Mouse (Mus musculus): Measurements from ENCODE around the gene Clec3b. TPM values are rescaled to one million over a fixed set of nuclear protein-coding genes. Genes with fewer than 3 reads are reported as not detected.

Gene Clec3b
- polyA plus RNA-seq, 1 experiment from 2014 or later: 0.17 TPM

DNA sequence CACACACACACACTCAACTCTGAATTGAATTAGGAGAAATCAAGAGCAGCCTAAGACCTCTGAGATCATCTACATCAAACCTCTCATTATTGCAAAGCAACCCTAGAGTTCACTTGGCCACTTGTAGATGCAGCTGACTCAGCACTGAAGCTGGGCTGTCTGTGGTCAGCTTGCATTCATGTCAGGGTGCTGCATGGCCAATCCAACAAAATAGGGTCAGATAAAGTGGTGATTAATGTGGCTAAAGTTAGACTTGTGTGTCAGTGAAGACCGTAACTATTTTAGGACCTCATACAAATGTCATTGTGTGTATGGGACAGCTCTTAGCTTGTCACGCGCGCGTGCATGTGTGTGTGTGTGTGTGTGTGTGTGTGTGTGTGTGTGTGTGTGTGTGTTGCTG is 36.8 kb downstream of the Clec3b start:
- no peak overlapping the region for H3K4me3 ChIP-seq
- H3K4me1 ChIP-seq: no peaks in the 10 kb centered on the region
- H3K27me3 ChIP-seq: no peaks in the 10 kb centered on the region
- no peaks in the 10 kb centered on the region for H3K36me3 ChIP-seq (ENCODE audit: poor library complexity, severe bottlenecking)
- H3K9me3 ChIP-seq (replicated peaks): no peaks in the 10 kb centered on the region
- no peak for ATAC-seq
- H3K27ac ChIP-seq: no peak overlapping the region
- H3K9ac ChIP-seq: no peak overlapping the region
- no peak overlapping the region for H3K4me2 ChIP-seq
- WGBS: 98% methylated on average over 5 of the region's 5 CpGs

DNA sequence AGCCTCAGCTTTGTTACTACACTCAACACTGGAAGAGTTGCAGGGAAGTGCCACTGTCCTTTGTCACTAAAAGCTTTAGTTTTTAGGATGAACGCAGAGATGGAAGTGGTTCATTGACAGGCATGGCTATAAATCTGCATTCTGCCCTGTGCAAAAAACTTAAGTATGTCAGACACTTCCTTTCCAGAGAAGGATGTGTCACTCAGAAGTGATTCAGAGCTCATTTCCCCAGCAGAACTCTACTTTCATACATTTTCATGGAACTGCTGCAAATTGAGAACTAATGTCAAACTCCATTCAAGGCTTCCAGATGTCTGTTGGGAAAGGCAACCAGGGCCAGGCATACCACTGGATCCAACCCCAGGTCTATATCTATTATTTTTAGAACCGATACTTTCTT is 37.5 kb downstream of the Clec3b start:
- Histone ChIP-seq H3K27ac (no peak overlapping the region), H3K9ac (no peak overlapping the region), H3K4me1 (no peaks in the 10 kb centered on the region), H3K36me3 (ENCODE audit: poor library complexity, severe bottlenecking) (no peaks in the 10 kb centered on the region), H3K4me3 (no peak overlapping the region), H3K9me3 (replicated peaks) (no peaks in the 10 kb centered on the region), H3K4me2 (no peak overlapping the region), H3K27me3 (no peaks in the 10 kb centered on the region)
- ATAC-seq: no peak
- 91% methylated on average over 2 of the region's 2 CpGs for WGBS

DNA sequence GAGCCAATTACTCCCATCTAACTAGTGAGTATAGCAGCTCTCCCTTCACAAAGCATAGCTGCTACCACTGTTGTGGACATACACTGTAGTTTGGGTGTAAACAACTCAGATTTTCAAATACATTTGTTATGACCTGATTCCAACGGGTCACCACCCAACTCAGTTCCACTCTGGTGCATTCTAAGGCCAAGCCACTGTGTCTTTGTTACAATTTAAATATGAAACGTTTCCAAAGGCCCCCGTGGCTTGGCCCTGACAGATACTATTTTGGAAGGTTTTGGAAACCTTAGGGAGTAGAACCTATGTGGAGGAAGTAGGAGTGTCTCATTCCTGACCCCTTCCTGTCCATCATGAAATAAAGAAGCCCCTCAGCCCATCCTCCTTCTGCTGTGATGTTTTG is 49.4 kb downstream of the Clec3b start:
- H3K36me3 ChIP-seq (ENCODE audit: poor library complexity, severe bottlenecking): no peaks in the 10 kb centered on the region
- H3K27ac ChIP-seq: no peak overlapping the region
- H3K4me1 ChIP-seq: no peaks in the 10 kb centered on the region
- no peak for ATAC-seq
- no peaks in the 10 kb centered on the region for H3K9me3 ChIP-seq (replicated peaks)
- no peaks in the 10 kb centered on the region for H3K27me3 ChIP-seq
- 77% methylated on average over 3 of the region's 3 CpGs for whole genome bisulfite sequencing
- H3K9ac ChIP-seq: no peak overlapping the region
- no peak overlapping the region for H3K4me2 ChIP-seq
- no peak overlapping the region for H3K4me3 ChIP-seq

DNA sequence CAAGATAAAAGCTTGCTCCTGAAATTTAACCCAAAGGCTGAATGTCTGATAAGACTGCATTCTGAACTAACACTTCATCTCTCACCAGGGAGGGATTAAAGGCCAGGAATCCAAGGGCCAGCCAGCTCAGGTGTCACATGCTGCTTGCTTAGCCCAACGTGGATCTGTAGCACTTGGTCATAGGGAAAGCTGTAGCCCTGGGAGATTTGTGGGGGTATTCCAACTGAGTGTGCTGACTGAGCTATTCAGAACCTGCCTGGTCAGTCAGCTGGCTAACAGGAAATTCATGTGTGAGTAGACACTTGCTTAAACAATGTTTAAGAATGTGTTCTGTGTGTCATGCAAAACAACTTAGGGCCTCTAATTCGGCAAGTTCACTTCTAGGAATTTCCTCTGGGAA is 55.8 kb downstream of the Clec3b start:
- Histone ChIP-seq H3K4me2 (no peak overlapping the region), H3K9ac (no peak overlapping the region), H3K9me3 (replicated peaks) (no peaks in the 10 kb centered on the region), H3K27me3 (no peaks in the 10 kb centered on the region), H3K4me3 (no peak overlapping the region), H3K27ac (no peak overlapping the region), H3K36me3 (ENCODE audit: poor library complexity, severe bottlenecking) (no peaks in the 10 kb centered on the region), H3K4me1 (no peaks in the 10 kb centered on the region)
- WGBS: 67% methylated on average over 2 of the region's 2 CpGs
- ATAC-seq: no peak

DNA sequence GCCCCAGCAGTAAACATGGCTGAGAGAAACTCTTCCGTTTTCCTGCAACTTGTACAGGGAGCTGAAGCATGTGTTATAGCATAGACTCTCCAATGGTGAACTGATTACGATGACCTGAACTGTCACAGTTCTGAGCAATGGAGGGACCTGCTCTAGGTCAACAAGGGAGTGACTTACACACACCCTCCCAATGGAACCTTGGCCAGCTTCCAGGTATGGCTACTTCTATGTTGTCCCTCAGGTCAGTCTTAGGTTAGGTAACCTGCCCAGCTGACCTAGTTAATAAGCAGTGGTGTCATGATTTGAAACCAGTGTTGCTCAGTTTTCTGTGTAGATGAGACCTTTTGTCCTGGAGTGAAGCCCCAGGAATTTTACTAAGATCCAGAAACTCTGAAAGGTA is 56.2 kb downstream of the Clec3b start:
- Histone ChIP-seq H3K9me3 (replicated peaks) (no peaks in the 10 kb centered on the region), H3K4me3 (no peak overlapping the region), H3K9ac (no peak overlapping the region), H3K36me3 (ENCODE audit: poor library complexity, severe bottlenecking) (no peaks in the 10 kb centered on the region), H3K27ac (no peak overlapping the region), H3K4me1 (no peaks in the 10 kb centered on the region), H3K27me3 (no peaks in the 10 kb centered on the region), H3K4me2 (no peak overlapping the region)
- ATAC-seq: no peak
- 87% methylated on average over 2 of the region's 2 CpGs for WGBS

Other genes with a start within 250 kb of the Clec3b start
- 30.5 TPM in 2 replicates for gene Zfp105, start 227.9 kb upstream of the Clec3b start, polyA plus RNA-seq (2015; fragmentation: Nextera tagmentation; extraction: Ambion mirVana)
- 32.6 and 34.1 TPM in 2 replicates for gene 1110059G10Rik, start 199.9 kb upstream of the Clec3b start, polyA plus RNA-seq (2015; fragmentation: Nextera tagmentation; extraction: Ambion mirVana)
- gene Kif15, start 199.9 kb upstream of the Clec3b start, polyA plus RNA-seq (2015; fragmentation: Nextera tagmentation; extraction: Ambion mirVana): 70.5 and 73.0 TPM in 2 replicates
- gene Tmem42, start 129.6 kb upstream of the Clec3b start, polyA plus RNA-seq (2015; fragmentation: Nextera tagmentation; extraction: Ambion mirVana): 16.4 and 17.9 TPM in 2 replicates
- 0.68 TPM in 1 of 2 replicates, not detected in the other for gene Tgm4, start 116.2 kb upstream of the Clec3b start, polyA plus RNA-seq (2015; fragmentation: Nextera tagmentation; extraction: Ambion mirVana)
- 66.8 and 80.7 TPM in 2 replicates for gene Zdhhc3, start 37.7 kb upstream of the Clec3b start, polyA plus RNA-seq (2015; fragmentation: Nextera tagmentation; extraction: Ambion mirVana)
- 110 and 118 TPM in 2 replicates for gene Exosc7, start 37.7 kb upstream of the Clec3b start, polyA plus RNA-seq (2015; fragmentation: Nextera tagmentation; extraction: Ambion mirVana)
- 0.06 TPM in 1 of 2 replicates, not detected in the other for gene Cdcp1, start 65.1 kb downstream of the Clec3b start, polyA plus RNA-seq (2015; fragmentation: Nextera tagmentation; extraction: Ambion mirVana)
- gene Tmem158, start 109.8 kb downstream of the Clec3b start, polyA plus RNA-seq (2015; fragmentation: Nextera tagmentation; extraction: Ambion mirVana): 10.0 and 13.4 TPM in 2 replicates
- gene Lars2, start 216.0 kb downstream of the Clec3b start, polyA plus RNA-seq (2015; fragmentation: Nextera tagmentation; extraction: Ambion mirVana): 933 and 1,028 TPM in 2 replicates